Mouse (Mus musculus) CD4-positive, CD25-positive, alpha-beta regulatory T cell, adult 2 months (primary cell): ENCODE results near the gene Htr1b.
A peak's percentile ranks its signal among the peaks of the same experiment; 100 is the strongest.

Experiments
- DNase-seq: peaks from one replicate; pipeline ENCODE4 v3.0.0-alpha.2; 2012; ENCODE audit warnings: low read depth, low spot score

The Htr1b gene

DNA sequence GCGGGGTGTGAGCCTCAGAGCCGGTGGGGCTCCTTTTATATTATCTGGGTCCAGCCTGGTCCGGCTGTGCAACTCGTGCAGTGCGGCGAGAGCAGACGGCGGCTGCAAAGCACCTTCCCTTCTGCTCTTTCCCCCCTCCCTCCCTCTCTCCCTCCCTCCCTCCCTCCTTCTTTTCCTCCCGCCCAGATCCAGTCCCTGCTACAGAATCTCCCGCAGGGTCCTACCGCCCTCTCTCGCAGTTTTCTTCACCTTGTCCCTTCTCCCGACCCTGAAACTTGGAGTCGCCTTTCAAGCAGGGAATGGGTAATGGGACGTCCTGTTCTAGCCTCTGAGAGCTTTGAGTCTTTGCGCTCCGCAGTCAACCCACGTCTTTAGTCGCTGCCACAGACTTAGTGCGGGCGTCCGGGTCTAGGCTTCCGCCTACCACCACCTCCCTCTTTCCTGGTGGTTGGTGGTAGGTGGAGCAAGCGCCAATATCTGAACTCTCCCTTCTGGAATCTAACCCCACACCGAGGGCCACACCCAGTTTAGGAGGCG is at the start of gene Htr1b:
Gene Htr1b (minus strand): TSS at position 392 of the 537 bp plus-strand sequence.
- DNase-seq = peak; percentile 15

DNA sequence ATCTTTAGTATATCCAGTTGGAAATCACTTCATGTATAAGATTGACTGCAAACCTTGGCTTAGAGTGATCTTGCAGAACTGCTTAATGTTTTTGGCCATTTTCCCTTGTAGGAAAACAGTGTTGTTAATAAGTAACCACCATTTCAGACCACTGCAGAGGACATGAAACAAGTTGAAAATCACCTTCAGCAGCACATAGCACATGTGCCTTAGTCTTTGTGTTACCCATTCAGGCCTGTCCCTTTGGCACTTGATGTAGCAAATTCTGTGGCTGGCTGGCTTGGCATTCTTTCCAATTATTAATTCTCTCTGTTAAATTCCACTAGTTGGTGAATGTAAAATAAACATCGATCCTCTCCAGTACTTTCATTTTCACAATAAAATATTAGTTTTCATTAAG is 43.1 kb upstream of the Htr1b start:
- no peak for DNase-seq

DNA sequence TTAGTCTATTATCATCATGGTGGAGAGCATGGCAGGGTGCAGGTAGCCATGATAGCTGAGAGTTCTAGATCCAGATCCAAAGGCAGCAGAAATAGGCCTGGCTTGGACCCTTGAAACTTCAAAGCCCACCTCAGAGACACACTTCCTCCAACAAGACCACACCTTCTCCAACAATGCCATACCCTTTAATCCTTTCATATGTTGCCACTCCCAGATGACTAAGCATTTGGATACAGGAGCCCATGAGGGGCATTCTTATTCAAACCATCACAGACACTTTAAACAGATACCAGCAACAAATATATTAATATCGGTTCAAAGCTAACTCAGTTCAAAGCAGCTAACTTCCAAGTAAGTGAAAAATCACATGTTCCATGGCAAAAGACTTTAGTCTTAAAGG is 3.9 kb upstream of the Htr1b start:
- no peak for DNase-seq

DNA sequence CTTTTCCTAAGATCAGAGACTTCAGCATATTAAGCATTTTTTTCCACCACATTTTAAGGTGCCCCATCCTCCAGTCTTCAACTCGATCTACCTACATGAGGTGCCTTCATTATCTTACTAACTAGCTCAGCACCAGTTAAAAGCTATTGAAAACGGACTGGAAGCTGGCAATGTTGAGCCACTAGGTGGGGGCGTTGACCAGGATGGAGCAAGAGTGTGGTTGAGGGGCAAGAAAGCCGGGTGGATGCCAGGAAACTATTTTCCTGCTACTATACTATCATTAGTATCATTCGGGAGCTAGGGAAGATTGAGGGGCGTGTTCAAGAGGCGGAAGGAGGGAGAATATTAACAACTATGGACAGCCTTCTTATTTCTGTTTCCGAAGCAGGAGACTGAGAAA is 1.5 kb upstream of the Htr1b start:
- no peak for DNase-seq

DNA sequence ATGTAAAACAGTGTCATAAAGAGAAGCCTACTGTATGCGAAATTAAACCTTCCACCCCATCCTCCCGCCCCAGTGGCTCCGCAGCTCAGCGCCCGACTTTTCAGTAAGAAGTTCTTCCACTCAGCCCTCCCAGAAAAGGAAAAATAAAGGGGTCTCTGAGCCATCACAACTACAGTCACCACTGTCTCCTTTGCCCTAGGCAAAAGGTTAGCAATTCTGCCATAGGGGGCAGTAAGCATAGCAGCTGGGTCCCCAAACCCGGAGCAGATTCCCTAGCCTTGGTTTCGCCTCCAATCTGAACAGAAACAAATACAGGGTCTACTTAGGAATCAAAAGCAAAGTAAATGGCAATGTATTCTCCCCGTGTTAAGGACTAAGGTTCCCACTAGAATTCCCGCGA is 535 bp upstream of the Htr1b start:
- no peak for DNase-seq

DNA sequence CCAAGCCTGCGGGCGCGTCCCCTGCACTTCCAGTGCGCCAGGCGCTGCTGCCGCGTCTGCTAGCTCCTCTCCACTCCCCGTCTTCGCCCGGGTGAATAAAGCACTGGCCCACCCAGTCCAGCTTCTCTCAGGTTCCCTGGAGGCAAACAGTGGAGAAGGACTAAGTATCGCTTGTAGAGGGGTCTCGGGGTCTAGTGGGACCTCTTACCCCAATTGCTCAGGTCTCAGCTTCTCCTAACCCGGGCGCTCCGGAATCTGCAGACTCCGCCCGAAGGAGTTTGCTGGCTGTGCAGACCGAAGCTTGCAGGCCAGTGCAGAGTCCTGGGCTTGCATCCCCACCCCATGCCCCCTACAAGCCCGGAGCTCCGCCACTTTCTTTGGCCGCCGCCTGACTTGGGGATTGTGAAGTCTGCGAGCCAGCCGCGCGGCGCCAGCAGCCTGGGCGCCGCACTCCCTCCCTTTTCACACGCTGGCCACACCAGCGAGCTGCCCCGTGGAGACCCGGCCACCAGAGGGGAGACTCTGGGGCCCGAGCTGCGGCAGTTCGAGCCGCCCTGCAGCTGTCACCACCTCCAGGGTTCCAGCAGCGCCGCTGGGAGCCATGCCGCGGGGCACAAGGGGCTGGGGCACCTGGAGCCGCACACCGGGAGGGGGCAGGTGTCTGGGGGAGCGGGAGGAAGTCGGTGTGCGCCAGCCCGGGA is 742 bp downstream of the Htr1b start:
- DNase-seq = peak; percentile 5

DNA sequence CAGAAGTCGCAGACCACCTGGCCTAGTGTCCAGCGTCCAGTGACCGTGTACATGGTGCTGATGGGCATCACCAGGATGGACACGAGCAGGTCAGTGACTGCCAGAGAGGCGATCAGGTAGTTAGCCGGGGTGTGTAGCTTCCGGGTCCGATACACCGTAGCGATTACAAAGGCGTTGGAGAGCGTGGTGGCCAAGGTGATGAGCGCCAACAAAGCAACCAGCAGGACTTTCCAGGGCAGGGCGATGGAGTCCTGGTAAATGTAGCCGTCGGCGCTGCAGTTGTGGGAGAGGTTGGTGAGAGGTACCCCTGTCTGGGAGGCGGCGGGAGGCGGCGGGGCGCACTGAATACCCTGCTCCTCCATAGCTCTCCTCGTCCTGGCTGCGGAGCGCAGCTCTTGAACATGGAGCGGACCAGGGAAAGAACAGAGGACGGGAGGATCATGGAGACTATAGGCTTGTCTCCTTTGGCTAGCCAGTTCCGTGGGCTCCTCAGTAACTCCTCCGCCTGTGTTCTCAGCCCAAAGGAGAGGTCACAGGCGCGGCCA is 1.4 kb downstream of the Htr1b start:
- DNase-seq = no peak

DNA sequence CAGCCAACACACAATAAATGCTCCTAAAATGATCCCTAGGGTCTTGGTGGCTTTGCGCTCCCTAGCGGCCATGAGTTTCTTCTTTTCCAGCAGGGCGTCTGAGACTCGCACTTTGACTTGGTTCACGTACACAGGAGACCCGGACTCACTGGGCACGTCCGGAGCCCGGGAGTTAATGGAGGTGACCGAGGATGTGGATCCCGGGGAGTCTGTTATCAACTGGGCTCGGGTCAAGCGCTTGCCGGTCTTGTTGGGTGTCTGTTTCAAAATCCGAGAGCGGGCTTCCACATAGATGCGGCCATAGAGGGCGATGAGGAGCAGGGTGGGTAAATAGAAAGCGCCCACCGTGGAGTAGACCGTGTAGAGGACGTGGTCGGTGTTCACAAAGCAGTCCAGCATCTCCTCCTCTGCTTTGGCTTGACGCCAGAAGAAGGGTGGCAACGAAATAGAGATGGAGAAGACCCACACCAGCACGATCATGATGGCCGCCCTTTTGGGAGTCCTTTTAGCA is 2.0 kb downstream of the Htr1b start:
- DNase-seq = peak; percentile 9

DNA sequence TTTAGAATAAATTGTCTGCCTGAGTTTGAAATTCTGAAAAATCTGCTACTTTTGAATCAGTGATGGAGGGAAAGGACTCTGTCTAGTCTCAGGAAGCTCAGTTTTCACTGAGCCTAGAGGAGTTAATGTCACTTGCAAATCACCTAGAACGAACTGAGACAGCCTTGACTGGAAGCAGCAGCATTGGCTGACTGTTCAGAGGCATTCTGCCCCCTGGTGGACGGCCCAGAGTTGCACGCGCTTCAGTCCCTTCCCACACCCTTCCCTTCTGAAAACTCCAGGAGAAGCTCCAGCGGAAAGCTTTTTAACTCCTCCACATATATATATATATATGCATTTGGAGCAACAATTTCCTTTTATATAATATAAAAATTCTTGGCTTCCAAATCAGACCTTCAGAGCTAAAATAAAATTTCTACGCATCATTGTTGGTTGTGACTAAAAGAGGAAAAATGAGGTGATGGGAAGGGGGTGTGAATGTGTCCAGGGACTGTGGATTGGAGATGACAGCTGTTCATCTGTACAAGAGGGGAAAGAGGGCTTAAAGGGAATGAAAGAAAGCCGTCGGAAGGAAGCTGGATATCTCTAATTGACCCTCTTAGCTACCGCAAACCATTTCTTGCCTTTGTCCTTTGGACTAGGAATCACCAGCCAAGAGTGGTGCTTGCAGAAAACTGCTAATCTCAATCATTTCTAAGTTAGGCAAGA is 6.6 kb downstream of the Htr1b start:
- peak; percentile 79 for DNase-seq

DNA sequence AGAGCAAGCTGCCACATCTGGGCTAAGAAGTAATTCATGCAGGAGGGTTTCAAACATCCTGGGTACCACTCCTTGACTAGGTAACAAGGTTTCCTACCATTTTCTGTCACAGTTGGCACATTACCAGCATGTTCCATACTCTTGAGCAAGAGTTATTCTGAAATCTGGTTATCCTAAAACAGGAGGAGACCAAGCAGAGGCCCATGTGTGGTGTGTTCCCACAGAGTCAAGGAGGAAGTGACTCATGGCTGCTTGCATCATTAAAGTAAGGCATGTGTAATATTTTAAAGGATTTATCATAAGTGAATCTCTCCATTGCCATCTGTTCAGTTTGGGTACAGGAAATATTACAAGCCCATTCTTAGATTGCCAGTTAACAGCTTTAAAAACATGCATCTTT is 7.7 kb downstream of the Htr1b start:
- DNase-seq = no peak

DNA sequence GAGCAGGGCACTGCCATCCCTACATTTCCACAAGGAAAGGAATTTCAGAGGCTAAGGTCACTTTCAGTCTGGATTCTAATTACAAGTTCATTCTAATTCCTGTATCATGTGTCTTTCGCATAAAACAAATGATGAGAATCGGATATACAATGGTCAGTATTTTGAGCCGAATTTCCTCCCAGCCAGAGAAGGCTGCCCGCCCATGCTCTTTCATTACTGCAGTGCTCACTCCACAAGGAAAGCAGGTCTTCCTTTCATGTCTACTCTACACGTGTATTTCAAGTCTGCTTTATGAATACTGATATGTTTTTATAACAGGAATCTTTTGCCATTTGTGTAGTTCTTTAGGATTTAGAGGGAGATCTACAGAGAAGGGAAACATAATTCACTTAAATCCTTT is 10.8 kb downstream of the Htr1b start:
- DNase-seq = no peak

DNA sequence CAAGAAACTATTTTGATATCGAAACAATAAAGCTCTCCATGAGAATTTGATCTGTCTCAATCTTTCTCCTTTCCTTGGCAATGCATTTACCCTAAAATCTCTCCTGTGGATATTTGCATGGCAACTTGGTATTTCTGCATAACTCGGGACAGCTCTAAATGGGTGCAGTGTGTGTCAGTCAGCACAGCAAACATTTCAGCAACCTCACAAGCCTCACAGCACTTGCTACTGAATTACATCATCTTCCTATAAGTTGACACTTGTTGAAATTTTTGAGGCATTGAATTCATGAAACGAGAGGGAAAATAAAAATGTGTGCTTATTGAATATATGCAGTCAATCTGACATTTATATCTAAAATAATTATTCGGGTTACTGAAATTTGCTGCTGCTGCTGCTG is 22.6 kb downstream of the Htr1b start:
- DNase-seq = no peak
